Mouse (Mus musculus) neural tube, embryonic 13.5 days (tissue): ENCODE measurements at regions not wholly inside any gene's neighbourhood (a gene's known extent, or its start where the extent isn't known, plus 50 kb on each side); places are given as distances from the start of the nearest gene placed in this dataset.

Experiments used
- ATAC-seq: fragments of 200-750 bp; cut with Nextera tagmentation; 2 replicates; pipeline ENCODE4 v1.8.0; 2017; ENCODE audit warnings: low read depth, mild to moderate bottlenecking, moderate TSS enrichment, moderate library complexity
- H3K27ac ChIP-seq: fragments of 300-500 bp; sonication (generic); replicated peaks from 2 replicates; pipeline ENCODE4 v1.5.1; 2015; ENCODE audit warnings: moderate library complexity, mild to moderate bottlenecking, inconsistent platforms
- H3K27me3 ChIP-seq: fragments of 300-500 bp; sonication (generic); 2 replicates; pipeline ENCODE4 v1.6.1; 2015; ENCODE audit warnings: mild to moderate bottlenecking, inconsistent platforms
- H3K36me3 ChIP-seq: fragments of 300-500 bp; sonication (generic); 2 replicates; pipeline ENCODE4 v1.6.1; 2015; ENCODE audit warnings: mild to moderate bottlenecking, inconsistent platforms
- H3K4me1 ChIP-seq: fragments of 300-500 bp; sonication (generic); replicated peaks from 2 replicates; pipeline ENCODE4 v1.6.1; 2015; ENCODE audit warnings: inconsistent platforms
- H3K4me2 ChIP-seq: fragments of 300-500 bp; sonication (generic); 2 replicates; pipeline ENCODE4 v1.6.1; 2015; ENCODE audit warnings: inconsistent platforms, mild to moderate bottlenecking, moderate library complexity
- H3K4me3 ChIP-seq: fragments of 300-500 bp; sonication (generic); 2 replicates; pipeline ENCODE4 v1.5.1; 2015; ENCODE audit warnings: mild to moderate bottlenecking, inconsistent platforms
- H3K9ac ChIP-seq: fragments of 300-500 bp; sonication (generic); 2 replicates; pipeline ENCODE4 v1.6.1; 2015; ENCODE audit warnings: moderate library complexity, mild to moderate bottlenecking, inconsistent platforms
- H3K9me3 ChIP-seq: fragments of 300-500 bp; sonication (generic); 2 replicates; pipeline ENCODE4 v1.6.1; 2016; ENCODE audit warnings: inconsistent platforms
- WGBS: fragments of 180-500 bp; shearing (Covaris S2); methylation state at CpG from one replicate; pipeline ENCODE4 v1.1.7; 2015; 5-methylcytosine and 5-hydroxymethylcytosine counted together

- H3K27ac ChIP-seq, result no peak overlapping the region
- no peak overlapping the region for H3K4me2 ChIP-seq
- H3K4me3 ChIP-seq, result no peak overlapping the region
- no peak for ATAC-seq
- H3K27me3 ChIP-seq, result no peaks in the 10 kb centered on the region
- 89% methylated on average over 11 of the region's 11 CpGs for whole genome bisulfite sequencing
- no peaks in the 10 kb centered on the region for H3K9me3 ChIP-seq
- H3K9ac ChIP-seq, result no peak overlapping the region
- peaks cover 30% of the 10 kb centered on the region for H3K4me1 ChIP-seq
- H3K36me3 ChIP-seq, result no peaks in the 10 kb centered on the region
These were observed 54.3 kb upstream of the Kcng1 start for GRCm38 (mm10) chr2:168335739-168336385.

- H3K9me3 ChIP-seq, result no peaks in the 10 kb centered on the region
- no peak overlapping the region for H3K4me2 ChIP-seq
- H3K9ac ChIP-seq, result no peak overlapping the region
- no peak for ATAC-seq
- no peak overlapping the region for H3K27ac ChIP-seq
- no peak overlapping the region for H3K4me3 ChIP-seq
- no peaks in the 10 kb centered on the region for H3K27me3 ChIP-seq
- 43% methylated on average over 9 of the region's 9 CpGs for WGBS
- H3K4me1 ChIP-seq, result peaks cover 26% of the 10 kb centered on the region
- H3K36me3 ChIP-seq, result no peaks in the 10 kb centered on the region
These were observed 52.7 kb upstream of the Kcng1 start for GRCm38 (mm10) chr2:168334241-168334588.

- H3K4me3 ChIP-seq, result no peak overlapping the region
- H3K9me3 ChIP-seq, result no peaks in the 10 kb centered on the region
- no peak overlapping the region for H3K4me2 ChIP-seq
- no peak overlapping the region for H3K27ac ChIP-seq
- H3K36me3 ChIP-seq, result no peaks in the 10 kb centered on the region
- 63% methylated on average over 20 of the region's 20 CpGs for WGBS
- peaks cover 26% of the 10 kb centered on the region for H3K4me1 ChIP-seq
- ATAC-seq, result no peak
- H3K9ac ChIP-seq, result no peak overlapping the region
- no peaks in the 10 kb centered on the region for H3K27me3 ChIP-seq
These were observed 52.2 kb upstream of the Kcng1 start for GRCm38 (mm10) chr2:168333552-168334240.

- no peaks in the 10 kb centered on the region for H3K36me3 ChIP-seq
- H3K9ac ChIP-seq, result no peak overlapping the region
- H3K4me2 ChIP-seq, result no peak overlapping the region
- no peaks in the 10 kb centered on the region for H3K9me3 ChIP-seq
- no peaks in the 10 kb centered on the region for H3K27me3 ChIP-seq
- WGBS, result 80% methylated on average over 6 of the region's 6 CpGs
- no peak overlapping the region for H3K27ac ChIP-seq
- ATAC-seq, result no peak
- no peak overlapping the region for H3K4me3 ChIP-seq
- H3K4me1 ChIP-seq, result peaks cover 18% of the 10 kb centered on the region
These were observed 51.4 kb upstream of the Kcng1 start for GRCm38 (mm10) chr2:168332972-168333371.
